Mouse (Mus musculus): Measurements from ENCODE around the gene Cdkl4.
A peak's percentile ranks its signal among the peaks of the same experiment; 100 is the strongest.

Gene Cdkl4

DNA sequence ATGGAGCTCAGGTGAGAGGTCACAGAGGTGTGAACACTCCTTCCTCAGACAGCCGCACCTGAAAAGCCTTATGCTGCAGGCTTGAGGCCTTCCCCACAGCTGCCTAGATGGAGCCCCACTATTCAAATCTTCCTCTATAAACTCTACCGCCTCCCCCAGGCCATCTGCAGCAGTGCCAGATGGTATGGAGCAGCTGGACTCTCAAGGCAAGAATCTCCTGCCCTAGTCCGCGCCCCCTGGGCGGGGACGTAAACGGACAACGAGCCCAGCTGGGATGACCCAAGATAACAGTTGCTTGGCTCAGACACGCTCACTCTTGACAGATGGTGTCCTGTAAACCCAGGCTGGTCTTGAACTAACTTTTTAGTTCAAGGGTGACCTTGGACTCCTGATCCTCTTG is 60.4 kb downstream of the Cdkl4 start:
- DNase-seq (ENCODE audit: low read depth, low spot score) = no peak

DNA sequence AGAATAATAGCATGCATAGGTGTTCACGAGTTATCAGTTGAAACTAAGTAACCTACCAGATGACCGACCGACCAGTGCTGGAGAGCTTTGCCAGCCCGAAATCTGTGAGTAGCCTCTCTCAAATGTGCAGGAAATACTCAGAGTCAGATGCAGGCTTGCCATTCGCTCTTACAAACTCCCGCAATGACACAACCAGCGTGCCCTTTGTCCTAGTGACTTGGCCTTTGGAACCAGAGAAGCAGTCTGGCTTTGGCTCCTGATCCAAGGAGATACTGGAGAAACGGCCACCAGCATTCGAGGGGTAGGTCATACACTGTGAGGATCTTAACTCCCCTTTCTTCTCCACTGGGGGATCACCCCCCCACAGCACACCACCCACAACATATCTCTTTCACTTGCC is 61.7 kb downstream of the Cdkl4 start:
- DNase-seq (ENCODE audit: low read depth, low spot score) = no peak

GRCm38 (mm10) chr17:80515513-80515912 is 62.1 kb downstream of the Cdkl4 start:
- DNase-seq (ENCODE audit: low read depth, low spot score) = no peak

- DNase-seq (ENCODE audit: low read depth, low spot score) = no peak
Measured at GRCm38 (mm10) chr17:80513766-80514165, 63.8 kb downstream of the Cdkl4 start.

DNA sequence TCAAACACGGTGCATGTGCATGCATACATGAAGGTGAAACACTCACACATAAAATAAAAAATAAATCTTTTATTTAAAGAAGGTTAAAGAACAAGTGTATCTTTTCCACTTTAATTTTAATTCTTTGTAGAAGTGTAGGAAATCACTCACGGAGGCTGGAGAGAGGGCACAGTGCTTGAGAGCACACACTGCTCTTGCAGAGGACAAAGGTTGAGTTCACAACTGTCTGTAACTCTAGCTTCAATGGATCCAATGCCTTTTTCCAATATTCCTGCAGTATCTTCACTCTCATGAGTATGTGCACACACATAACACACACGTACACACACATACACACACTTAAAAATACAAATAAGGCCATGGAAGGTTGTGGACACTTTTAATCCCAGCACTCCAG is 67.2 kb downstream of the Cdkl4 start:
- no peak for DNase-seq (ENCODE audit: low read depth, low spot score)

DNA sequence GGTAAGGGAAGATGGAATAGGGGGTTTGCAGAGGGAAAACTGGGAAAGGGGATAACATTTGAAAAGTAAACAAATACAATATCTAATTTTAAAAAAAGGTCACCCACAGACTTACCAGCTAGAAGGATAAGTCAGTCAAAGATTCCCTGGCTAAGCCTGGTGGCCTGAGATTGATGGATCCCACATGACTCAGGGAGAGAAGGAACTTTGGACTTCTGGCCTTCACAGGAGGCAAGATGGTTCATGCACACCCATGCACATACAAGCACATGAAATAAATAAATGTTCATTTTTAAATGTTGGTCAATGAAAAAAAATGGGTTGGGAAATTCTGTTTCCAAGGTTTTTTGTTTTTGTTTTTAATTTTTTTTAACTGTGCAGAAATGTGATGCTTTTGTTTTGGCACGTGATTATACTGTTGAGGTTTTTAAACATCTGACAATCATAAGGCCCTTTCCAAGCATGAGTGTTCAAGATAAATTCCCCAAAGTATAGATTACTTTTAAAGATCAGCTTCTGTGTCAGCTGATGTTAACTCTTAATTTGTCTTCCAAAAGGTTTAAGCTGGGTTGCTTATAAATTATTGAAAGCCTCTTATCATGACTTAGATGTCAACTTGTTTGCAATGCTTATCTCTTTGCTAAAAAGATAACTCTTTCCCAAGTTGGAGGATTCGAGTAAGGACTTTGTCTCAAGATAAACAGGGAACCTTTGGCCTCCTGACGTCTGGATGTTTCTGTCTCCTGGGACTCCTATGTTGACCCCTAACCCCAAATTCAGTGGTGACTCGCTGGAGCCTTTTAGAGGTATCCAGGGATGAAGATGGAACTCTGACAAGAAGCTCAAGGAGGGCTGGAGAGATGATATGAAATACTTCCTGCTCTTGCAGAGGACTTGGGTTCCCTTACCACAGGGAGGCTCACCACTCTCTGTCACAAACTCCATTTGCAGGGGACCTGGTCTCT is 67.8 kb downstream of the Cdkl4 start:
- no peak for DNase-seq (ENCODE audit: low read depth, low spot score)

DNA sequence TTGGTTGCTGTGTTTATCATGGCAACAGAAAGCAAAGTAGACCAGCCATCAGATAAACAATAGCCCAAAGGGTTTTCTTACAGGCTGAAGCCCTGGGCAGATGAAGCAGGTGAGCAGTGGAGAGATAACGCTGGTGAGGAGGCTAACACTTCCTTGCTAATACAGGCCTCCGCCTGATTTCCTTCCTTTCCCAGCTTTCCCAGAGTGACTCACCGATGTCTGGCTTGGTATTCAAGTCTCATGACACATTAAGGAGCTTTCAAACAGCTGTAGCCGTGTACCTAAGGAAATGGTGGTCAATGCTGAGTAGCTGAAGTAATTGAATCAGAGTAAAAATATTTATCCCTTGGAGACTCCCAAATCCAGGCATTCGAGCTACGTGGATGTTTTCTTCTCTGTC is 71.8 kb downstream of the Cdkl4 start:
- DNase-seq (ENCODE audit: low read depth, low spot score) = no peak

- no peak for DNase-seq (ENCODE audit: low read depth, low spot score)
Measured at GRCm38 (mm10) chr17:80505342-80505741, 72.3 kb downstream of the Cdkl4 start.

DNA sequence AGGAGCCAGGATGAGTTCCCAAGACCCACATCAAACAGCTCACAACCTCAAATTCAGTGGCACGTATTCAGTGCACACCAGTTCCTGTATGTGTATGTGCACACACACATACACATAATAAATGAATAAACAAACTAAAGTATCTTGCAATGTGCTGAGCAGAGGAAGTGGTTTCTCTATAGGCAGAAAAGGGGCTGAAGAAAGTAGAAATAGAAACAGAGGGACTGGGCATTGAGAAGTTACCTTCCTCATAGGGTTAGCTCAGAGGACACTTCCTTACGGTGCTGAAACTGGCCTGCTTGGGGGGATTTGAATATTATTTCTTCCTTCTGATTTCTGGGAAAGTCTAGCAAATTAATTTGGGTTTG is 75.8 kb downstream of the Cdkl4 start:
- DNase-seq (ENCODE audit: low read depth, low spot score) = no peak

DNA sequence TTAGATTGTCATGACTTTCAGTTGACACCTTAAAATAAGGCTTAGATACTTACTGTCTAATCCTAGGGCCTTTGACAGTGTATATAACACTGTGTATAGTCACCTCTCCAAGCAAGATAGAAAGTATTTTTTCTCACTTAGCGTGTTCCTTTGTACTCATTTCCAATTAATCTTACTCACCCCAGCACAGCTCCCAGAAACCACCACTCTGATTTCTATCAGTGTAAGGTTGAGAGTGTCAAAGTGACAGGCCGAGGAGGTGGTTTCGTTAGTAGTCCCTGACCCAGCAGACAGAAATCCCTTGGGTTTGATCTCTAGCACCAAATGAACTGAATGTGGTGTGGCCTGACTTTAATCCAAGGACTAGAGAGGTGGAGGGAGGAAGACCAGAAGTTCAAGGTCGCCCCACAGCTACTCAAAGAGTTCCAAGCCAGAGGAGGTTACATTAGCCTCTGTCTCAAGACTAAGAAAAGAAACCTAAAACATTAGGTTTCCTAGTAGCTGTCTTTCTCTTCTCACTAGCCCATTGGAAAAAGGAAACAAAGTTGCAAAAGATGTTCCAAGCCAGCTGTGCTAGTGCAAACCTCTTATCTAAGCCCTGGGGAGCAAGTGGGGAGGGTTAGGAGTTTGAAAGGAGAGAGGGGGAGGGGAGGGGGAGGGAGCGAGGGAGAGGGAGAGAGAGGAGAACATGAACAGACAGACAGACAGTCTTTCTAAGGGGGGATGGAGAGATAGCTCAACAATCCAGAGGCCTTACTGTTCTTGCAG is 76.4 kb downstream of the Cdkl4 start:
- DNase-seq (ENCODE audit: low read depth, low spot score) = no peak

GRCm38 (mm10) chr17:80500025-80500424 is 77.6 kb downstream of the Cdkl4 start:
- DNase-seq (ENCODE audit: low read depth, low spot score) = no peak

DNA sequence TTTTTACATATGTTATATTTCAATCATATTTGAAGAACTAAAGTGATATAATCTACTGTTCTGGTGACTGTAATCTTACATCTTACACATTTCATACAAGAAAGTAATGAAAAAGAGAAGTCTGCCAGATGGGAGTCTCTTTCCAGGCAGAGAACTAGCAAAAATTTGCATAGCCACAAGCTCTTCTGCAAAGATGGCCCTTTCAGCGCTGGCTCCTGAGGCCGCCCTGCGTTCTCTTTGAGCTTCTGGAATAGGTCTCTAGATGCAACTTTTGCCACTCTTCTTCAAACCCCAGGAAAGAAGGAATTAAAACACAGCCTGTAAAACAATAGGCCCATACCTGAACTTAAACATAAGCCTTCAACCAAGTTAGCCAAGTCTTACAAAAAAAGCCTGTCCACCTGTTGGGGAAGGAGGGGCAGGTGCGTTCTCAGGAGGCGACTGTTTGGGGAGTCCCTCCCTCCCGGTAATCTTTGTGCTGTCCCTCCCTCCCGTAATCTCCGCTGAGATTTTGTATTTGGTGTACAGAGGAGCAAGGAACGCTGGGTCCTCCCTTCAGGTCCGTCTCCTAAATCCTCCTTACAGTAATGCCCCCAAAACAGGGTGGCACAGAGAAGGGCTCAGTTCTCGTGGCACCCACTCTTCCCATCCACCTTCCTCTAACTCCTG is 78.9 kb downstream of the Cdkl4 start:
- no peak for DNase-seq (ENCODE audit: low read depth, low spot score)

DNA sequence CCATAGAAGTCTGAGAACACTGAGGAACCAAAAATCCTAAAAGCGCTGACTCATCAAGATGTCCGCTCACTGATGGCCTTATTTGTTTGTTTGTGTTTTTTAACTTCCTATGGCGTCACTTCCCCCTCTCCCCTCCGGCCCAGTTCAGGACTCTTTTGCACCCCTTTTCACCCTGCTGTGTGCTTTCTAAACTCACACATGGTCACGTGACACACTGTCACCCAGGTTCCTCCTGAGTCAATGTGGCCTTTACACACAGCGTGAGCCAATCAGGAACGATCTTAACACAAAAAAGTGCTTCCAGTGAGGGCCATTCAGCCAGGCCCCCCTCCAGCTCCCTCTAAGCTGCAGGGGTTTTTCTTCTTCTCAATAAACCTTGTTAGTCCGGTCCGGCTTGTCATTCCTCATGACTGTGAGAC is 80.4 kb downstream of the Cdkl4 start:
- DNase-seq (ENCODE audit: low read depth, low spot score) = peak; percentile 70

DNA sequence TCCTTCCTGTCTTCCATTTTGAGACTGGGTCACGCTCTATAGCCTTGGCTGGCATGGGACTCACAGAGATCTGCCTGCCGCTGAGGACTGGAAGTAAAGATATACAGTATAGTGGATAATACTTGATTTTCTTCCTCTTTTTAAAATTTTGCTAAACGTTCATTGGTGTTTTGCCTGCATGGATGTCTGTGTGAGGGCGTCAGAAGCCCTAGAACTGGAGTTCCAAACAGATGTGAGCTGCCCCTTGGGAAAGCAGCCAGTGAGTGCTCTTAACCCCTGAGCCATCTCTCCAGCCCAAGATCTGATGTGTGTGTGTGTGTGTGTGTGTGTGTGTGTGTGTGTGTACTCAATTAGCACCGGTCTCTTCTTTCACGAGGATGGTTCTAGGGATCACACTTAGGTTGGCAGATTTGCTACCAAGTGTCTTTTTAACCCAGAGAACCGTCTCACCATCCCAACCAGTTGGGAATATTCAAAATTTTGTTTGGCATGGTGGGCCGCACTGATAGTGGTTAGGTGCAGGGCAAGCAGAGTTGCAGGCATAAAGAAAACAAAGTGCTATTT is 80.9 kb downstream of the Cdkl4 start:
- no peak for DNase-seq (ENCODE audit: low read depth, low spot score)

- no peak for DNase-seq (ENCODE audit: low read depth, low spot score)
Measured at GRCm38 (mm10) chr17:80496185-80496584, 81.4 kb downstream of the Cdkl4 start.

- DNase-seq (ENCODE audit: low read depth, low spot score) = no peak
Measured at GRCm38 (mm10) chr17:80493891-80494290, 83.7 kb downstream of the Cdkl4 start.

- DNase-seq (ENCODE audit: low read depth, low spot score) = no peak
Measured at GRCm38 (mm10) chr17:80492811-80493210, 84.8 kb downstream of the Cdkl4 start.

- no peak for DNase-seq (ENCODE audit: low read depth, low spot score)
Measured at GRCm38 (mm10) chr17:80492274-80492673, 85.3 kb downstream of the Cdkl4 start.

DNA sequence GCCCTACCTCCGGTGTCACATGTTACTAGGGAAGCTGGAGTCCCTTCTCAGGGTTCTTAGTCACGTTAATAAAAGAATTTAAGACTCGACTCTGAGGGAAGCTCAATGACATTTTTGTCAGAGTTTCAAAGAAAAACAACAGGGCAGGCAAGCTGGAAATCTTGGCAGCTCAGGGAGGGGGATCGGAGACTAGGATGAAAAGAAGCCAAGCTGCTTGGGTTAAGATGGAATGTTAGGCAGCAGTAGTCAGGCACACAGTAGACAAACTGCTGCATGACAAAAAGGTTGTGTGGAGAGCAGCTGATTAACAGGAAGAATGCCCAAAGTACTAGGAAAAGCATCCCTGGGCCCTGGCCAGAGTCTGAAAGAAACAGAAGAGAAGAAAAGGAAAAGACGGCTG is 87.4 kb downstream of the Cdkl4 start:
- no peak for DNase-seq (ENCODE audit: low read depth, low spot score)

- DNase-seq (ENCODE audit: low read depth, low spot score) = no peak
Measured at GRCm38 (mm10) chr17:80488918-80489317, 88.7 kb downstream of the Cdkl4 start.

- no peak for DNase-seq (ENCODE audit: low read depth, low spot score)
Measured at GRCm38 (mm10) chr17:80485160-80485559, 92.5 kb downstream of the Cdkl4 start.

GRCm38 (mm10) chr17:80480855-80481224 is 96.8 kb downstream of the Cdkl4 start:
- DNase-seq (ENCODE audit: low read depth, low spot score) = no peak
